Mouse (Mus musculus): ENCODE results near the gene Vps37c. TPM values are rescaled to one million over a fixed set of nuclear protein-coding genes. Genes with fewer than 3 reads are reported as not detected.

Vps37c gene
- polyA plus RNA-seq, 1 experiment from 2014 or later, result 26.5 TPM

- H3K27ac ChIP-seq, result peak overlapping the region; percentile 96; the same call in 1 of the 2 replicates
- 59% methylated on average over 3 of the region's 3 CpGs for whole genome bisulfite sequencing
- no peaks in the 10 kb centered on the region for H3K9me3 ChIP-seq
- DNase-seq (ENCODE audit: low spot score), result no peak
- H3K4me1 ChIP-seq, result peaks cover 46% of the 10 kb centered on the region
- H3K36me3 ChIP-seq, result no peaks in the 10 kb centered on the region
- no peaks in the 10 kb centered on the region for H3K27me3 ChIP-seq (ENCODE audit: insufficient read depth, poor library complexity, severe bottlenecking)
- H3K4me3 ChIP-seq, result no peak overlapping the region
Observed at GRCm38 (mm10) chr19:10691660-10692059, 3.1 kb downstream of the Vps37c start.

- DNase-seq (ENCODE audit: low spot score), result no peak
- Histone ChIP-seq H3K27me3 (ENCODE audit: insufficient read depth, poor library complexity, severe bottlenecking) (no peaks in the 10 kb centered on the region), H3K4me1 (peaks cover 52% of the 10 kb centered on the region), H3K27ac (peak overlapping the region; percentile 96; the same call in 1 of the 2 replicates), H3K36me3 (no peaks in the 10 kb centered on the region), H3K4me3 (no peak overlapping the region), H3K9me3 (no peaks in the 10 kb centered on the region)
- WGBS, result 89% methylated on average over 4 of the region's 4 CpGs
Observed at GRCm38 (mm10) chr19:10692361-10692760, 3.8 kb downstream of the Vps37c start.

GRCm38 (mm10) chr19:10693926-10694682 is 5.6 kb downstream of the Vps37c start:
- 86% methylated on average over 10 of the region's 10 CpGs for WGBS
- DNase-seq (ENCODE audit: low spot score), result no peak
- Histone ChIP-seq H3K9me3 (no peaks in the 10 kb centered on the region), H3K36me3 (no peaks in the 10 kb centered on the region), H3K4me3 (no peak overlapping the region), H3K4me1 (peaks cover 60% of the 10 kb centered on the region), H3K27me3 (ENCODE audit: insufficient read depth, poor library complexity, severe bottlenecking) (no peaks in the 10 kb centered on the region), H3K27ac (no peak overlapping the region)

- H3K4me3 ChIP-seq, result no peak overlapping the region
- no peaks in the 10 kb centered on the region for H3K36me3 ChIP-seq
- peak overlapping the region; percentile 69 for H3K27ac ChIP-seq
- 58% methylated on average over 7 of the region's 7 CpGs for WGBS
- no peaks in the 10 kb centered on the region for H3K9me3 ChIP-seq
- H3K27me3 ChIP-seq (ENCODE audit: insufficient read depth, poor library complexity, severe bottlenecking), result no peaks in the 10 kb centered on the region
- peaks cover 59% of the 10 kb centered on the region for H3K4me1 ChIP-seq
- no peak for DNase-seq (ENCODE audit: low spot score)
Observed at GRCm38 (mm10) chr19:10695801-10696200, 7.3 kb downstream of the Vps37c start.

DNA sequence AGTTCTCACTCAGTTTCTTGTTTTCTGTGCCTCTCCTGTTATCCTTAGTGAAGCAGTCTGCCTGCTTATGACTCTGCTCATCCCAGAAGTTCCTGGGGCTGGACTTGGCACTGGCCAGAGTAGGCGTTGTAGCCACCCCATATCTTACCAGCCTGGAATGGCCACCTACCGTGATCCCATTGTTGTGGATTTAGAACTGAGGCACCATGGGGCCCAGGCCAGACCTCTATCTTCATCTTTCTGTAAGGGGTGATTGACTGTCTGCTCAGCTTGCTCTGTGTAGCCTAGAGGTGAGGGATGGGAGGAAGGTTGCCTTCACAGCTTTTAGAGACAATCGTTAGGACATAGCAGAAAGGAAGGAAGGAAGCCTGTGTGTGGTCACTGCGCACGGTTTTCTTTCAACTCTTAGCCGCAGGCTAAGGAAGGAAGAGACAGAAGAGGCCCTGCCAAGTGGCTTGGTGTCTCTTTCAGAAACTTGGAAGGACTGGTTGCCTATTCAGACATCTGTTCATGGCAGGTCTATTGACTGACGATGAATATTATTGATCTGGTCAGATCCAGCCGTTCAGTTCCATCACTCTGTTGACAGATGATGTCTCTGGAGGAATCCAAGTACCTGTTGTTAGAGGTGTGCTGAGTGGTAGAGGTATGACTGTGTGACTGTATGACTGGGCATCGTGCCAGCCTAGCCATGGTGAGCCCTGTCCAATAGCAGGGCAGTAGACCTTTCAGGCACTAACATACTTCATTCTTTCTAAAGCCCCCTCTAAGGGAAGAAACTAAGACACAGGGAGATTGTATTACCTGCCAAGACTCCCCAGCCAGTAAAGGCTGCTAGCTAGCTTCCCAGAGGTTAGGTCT is 9.8 kb downstream of the Vps37c start:
- Histone ChIP-seq H3K4me1 (peaks cover 63% of the 10 kb centered on the region), H3K27me3 (ENCODE audit: insufficient read depth, poor library complexity, severe bottlenecking) (no peaks in the 10 kb centered on the region), H3K9me3 (no peaks in the 10 kb centered on the region), H3K27ac (peak overlapping the region; percentile 42; the same call in 1 of the 2 replicates), H3K36me3 (no peaks in the 10 kb centered on the region), H3K4me3 (no peak overlapping the region)
- DNase-seq (ENCODE audit: low spot score), result no peak
- WGBS, result 69% methylated on average over 9 of the region's 9 CpGs

- 48% methylated on average over 9 of the region's 9 CpGs for WGBS
- no peak overlapping the region for H3K4me3 ChIP-seq
- H3K27ac ChIP-seq, result 0 out of 2 replicates have a peak overlapping the region, but pooled peaks have one; percentile 22
- peaks cover 63% of the 10 kb centered on the region for H3K4me1 ChIP-seq
- no peaks in the 10 kb centered on the region for H3K9me3 ChIP-seq
- H3K27me3 ChIP-seq (ENCODE audit: insufficient read depth, poor library complexity, severe bottlenecking), result no peaks in the 10 kb centered on the region
- no peak for DNase-seq (ENCODE audit: low spot score)
- H3K36me3 ChIP-seq, result no peaks in the 10 kb centered on the region
Observed at GRCm38 (mm10) chr19:10699851-10700250, 11.3 kb downstream of the Vps37c start.

- Histone ChIP-seq H3K9me3 (no peaks in the 10 kb centered on the region), H3K4me3 (no peak overlapping the region), H3K27ac (no peak overlapping the region), H3K36me3 (no peaks in the 10 kb centered on the region), H3K4me1 (peaks cover 65% of the 10 kb centered on the region), H3K27me3 (ENCODE audit: insufficient read depth, poor library complexity, severe bottlenecking) (no peaks in the 10 kb centered on the region)
- DNase-seq (ENCODE audit: low spot score), result no peak
- WGBS, result 79% methylated on average over 6 of the region's 6 CpGs
Observed at GRCm38 (mm10) chr19:10701013-10701726, 12.6 kb downstream of the Vps37c start.

- peaks cover 6% of the 10 kb centered on the region; the same call in 1 of the 2 replicates for H3K36me3 ChIP-seq
- WGBS, result 74% methylated on average over 8 of the region's 8 CpGs
- H3K4me1 ChIP-seq, result peaks cover 65% of the 10 kb centered on the region
- no peaks in the 10 kb centered on the region for H3K9me3 ChIP-seq
- no peak for DNase-seq (ENCODE audit: low spot score)
- H3K4me3 ChIP-seq, result no peak overlapping the region
- no peak overlapping the region for H3K27ac ChIP-seq
- no peaks in the 10 kb centered on the region for H3K27me3 ChIP-seq (ENCODE audit: insufficient read depth, poor library complexity, severe bottlenecking)
Observed at GRCm38 (mm10) chr19:10702125-10702524, 13.6 kb downstream of the Vps37c start.

DNA sequence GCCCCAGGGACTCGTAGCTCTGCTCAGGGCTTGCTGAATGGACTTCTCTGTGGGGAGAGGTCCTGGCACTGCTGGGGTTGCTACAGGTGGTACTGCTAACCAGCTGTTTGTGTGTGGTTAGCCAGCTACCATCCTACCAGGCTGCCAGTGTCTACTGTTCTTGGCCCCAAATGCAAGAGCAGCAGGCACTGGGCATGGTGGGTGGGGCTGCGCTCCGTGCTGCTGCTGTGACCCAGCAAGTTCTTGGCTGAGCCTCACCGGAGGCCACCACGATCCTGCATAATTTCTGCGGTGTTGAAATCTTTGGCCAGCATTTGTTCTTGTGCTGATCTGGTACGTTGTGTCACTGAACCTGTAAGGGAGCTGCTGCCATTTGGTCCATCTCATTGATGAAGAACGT is 14.9 kb downstream of the Vps37c start:
- Histone ChIP-seq H3K27ac (no peak overlapping the region), H3K4me3 (no peak overlapping the region), H3K36me3 (peaks cover 11% of the 10 kb centered on the region), H3K4me1 (peaks cover 55% of the 10 kb centered on the region), H3K9me3 (no peaks in the 10 kb centered on the region), H3K27me3 (ENCODE audit: insufficient read depth, poor library complexity, severe bottlenecking) (no peaks in the 10 kb centered on the region)
- no peak for DNase-seq (ENCODE audit: low spot score)
- 87% methylated on average over 8 of the region's 8 CpGs for WGBS

DNA sequence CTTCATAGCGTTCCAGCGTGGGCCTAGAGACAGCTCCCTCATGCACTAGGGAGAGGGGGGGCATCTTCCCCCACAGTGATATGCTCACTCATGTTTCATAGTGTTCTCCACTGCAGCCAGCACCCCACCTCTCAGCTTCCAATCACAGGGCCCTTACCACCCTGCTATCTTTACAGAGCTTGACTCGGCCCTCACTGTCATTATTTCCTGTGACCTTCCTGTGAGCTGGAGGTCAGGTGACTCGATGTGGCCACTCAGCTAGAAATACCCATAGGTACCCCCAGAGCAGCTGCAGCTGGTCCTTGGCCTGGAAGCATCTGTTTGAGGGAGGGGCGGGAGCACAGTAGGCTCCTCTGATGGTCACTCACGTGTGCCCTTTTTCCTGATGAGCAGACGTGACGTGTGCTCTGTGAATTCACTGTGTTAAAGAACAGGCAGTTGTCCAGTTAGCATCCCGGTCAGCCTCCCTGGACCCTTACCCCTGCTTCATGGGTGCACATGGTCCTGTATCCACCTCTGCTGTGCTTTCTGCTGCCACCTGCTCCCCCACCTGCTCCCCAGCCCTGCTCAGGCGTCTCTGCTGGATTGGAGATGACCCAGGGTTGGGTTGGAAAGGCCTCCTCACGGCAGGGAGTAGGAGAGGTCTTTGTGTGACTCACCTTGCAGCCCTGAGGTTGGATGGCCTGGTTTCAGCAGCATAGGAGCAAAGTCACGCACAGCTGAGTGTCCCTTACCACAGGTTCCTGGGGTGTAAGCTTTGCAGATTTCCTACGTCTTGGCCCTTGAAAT is 18.7 kb downstream of the Vps37c start:
- WGBS, result 74% methylated on average over 13 of the region's 13 CpGs

DNA sequence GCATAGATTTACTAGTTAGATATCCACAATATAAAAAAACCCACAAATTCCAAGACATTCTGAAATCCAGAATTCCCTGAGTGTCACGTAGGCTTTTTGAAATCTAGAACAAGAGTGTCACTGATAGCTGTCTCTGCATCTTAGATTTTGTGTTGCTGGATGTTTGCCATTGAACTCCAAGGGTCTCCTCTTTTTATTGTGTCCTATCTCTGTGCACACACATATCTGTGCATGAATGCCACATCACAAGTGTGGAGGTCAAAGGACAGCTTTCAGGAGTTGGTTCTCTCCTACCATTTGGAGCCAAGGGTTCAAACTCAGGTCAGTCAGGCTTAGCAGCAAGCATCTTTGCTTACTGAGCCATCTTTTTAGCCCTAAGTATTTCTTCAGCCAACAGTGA is 19.3 kb downstream of the Vps37c start:
- no peak for DNase-seq (ENCODE audit: low spot score)
- Histone ChIP-seq H3K27ac (0 out of 2 replicates have a peak overlapping the region, but pooled peaks have one; percentile 3), H3K4me1 (peaks cover 37% of the 10 kb centered on the region), H3K27me3 (ENCODE audit: insufficient read depth, poor library complexity, severe bottlenecking) (no peaks in the 10 kb centered on the region), H3K9me3 (no peaks in the 10 kb centered on the region), H3K36me3 (peaks cover 40% of the 10 kb centered on the region), H3K4me3 (no peak overlapping the region)
- WGBS, result 88% methylated on average over 1 of the region's 1 CpGs

More for the DNA sequence above, 18.7 kb downstream of the Vps37c start:
- Histone ChIP-seq H3K4me3 (no peak overlapping the region), H3K36me3 (peaks cover 34% of the 10 kb centered on the region), H3K4me1 (peaks cover 37% of the 10 kb centered on the region), H3K27ac (no peak overlapping the region), H3K27me3 (ENCODE audit: insufficient read depth, poor library complexity, severe bottlenecking) (no peaks in the 10 kb centered on the region), H3K9me3 (no peaks in the 10 kb centered on the region)
- DNase-seq (ENCODE audit: low spot score), result no peak

- WGBS, result 70% methylated on average over 6 of the region's 6 CpGs
- Histone ChIP-seq H3K4me3 (0 out of 2 replicates have a peak overlapping the region, but pooled peaks have one; percentile 12), H3K4me1 (peaks cover 37% of the 10 kb centered on the region), H3K27ac (peak overlapping the region; percentile 64; the same call in 1 of the 2 replicates), H3K27me3 (ENCODE audit: insufficient read depth, poor library complexity, severe bottlenecking) (no peaks in the 10 kb centered on the region), H3K9me3 (no peaks in the 10 kb centered on the region), H3K36me3 (peaks cover 50% of the 10 kb centered on the region)
- no peak for DNase-seq (ENCODE audit: low spot score)
Observed at GRCm38 (mm10) chr19:10708900-10709299, 20.4 kb downstream of the Vps37c start.
